Mouse (Mus musculus) limb, embryonic 14.5 days (tissue): Measurements from ENCODE around the gene Scn1a. TPM values are rescaled to one million over a fixed set of nuclear protein-coding genes. Genes with fewer than 3 reads are reported as not detected.

Experiments
- ATAC-seq: fragments of 200-750 bp; cut with Nextera tagmentation; 2 replicates; pipeline ENCODE4 v1.8.0; 2017; ENCODE audit warnings: low read depth, moderate number of reproducible peaks, moderate TSS enrichment; ENCODE audit not compliant: low FRiP score
- DNase-seq: peaks from one replicate; pipeline ENCODE4 v3.0.0-alpha.2; 2015; ENCODE audit warnings: low spot score
- H3K27ac ChIP-seq: fragments of 300-500 bp; sonication (generic); replicated peaks from 2 replicates; pipeline ENCODE4 v1.5.1; 2014; ENCODE audit warnings: low read depth, mild to moderate bottlenecking, low read length, moderate library complexity, mixed read lengths
- H3K27me3 ChIP-seq: fragments of 300-500 bp; sonication (generic); 2 replicates; pipeline ENCODE4 v1.6.1; 2014; ENCODE audit warnings: low read length, mixed read lengths; ENCODE audit not compliant: control insufficient read depth, insufficient read depth
- H3K36me3 ChIP-seq: fragments of 300-500 bp; sonication (generic); 2 replicates; pipeline ENCODE4 v1.6.1; 2014; ENCODE audit warnings: mild to moderate bottlenecking, low read length, moderate library complexity, mixed read lengths; ENCODE audit not compliant: control insufficient read depth, insufficient read depth
- H3K4me1 ChIP-seq: fragments of 300-500 bp; sonication (generic); 2 replicates; pipeline ENCODE4 v1.6.1; 2014; ENCODE audit warnings: antibody characterized with exemption, low read length, mixed read lengths; ENCODE audit not compliant: control insufficient read depth, insufficient read depth
- H3K4me2 ChIP-seq: fragments of 300-500 bp; sonication (generic); replicated peaks from 2 replicates; pipeline ENCODE4 v1.6.1; 2014; ENCODE audit warnings: low read depth, mild to moderate bottlenecking, low read length, moderate library complexity; ENCODE audit not compliant: severe bottlenecking
- H3K4me3 ChIP-seq: fragments of 300-500 bp; sonication (generic); replicated peaks from 2 replicates; pipeline ENCODE4 v1.5.1; 2014; ENCODE audit warnings: low read length
- H3K9ac ChIP-seq: fragments of 300-500 bp; sonication (generic); 2 replicates; pipeline ENCODE4 v1.6.1; 2014; ENCODE audit warnings: mild to moderate bottlenecking, low read depth, low read length, moderate library complexity; ENCODE audit not compliant: severe bottlenecking
- H3K9me3 ChIP-seq: fragments of 300-500 bp; sonication (generic); 2 replicates; pipeline ENCODE4 v1.6.1; 2016; ENCODE audit warnings: low read length; ENCODE audit not compliant: control insufficient read depth
- POLR2A ChIP-seq: fragments of 200-500 bp; IDR thresholded peaks from 2 replicates; pipeline ENCODE4 v1.8.0; 2012; ENCODE audit warnings: inconsistent platforms, mild to moderate bottlenecking, moderate library complexity, borderline replicate concordance; ENCODE audit not compliant: insufficient read depth, insufficient read length; ENCODE audit errors: extremely low read depth
- WGBS: fragments of 180-500 bp; shearing (Covaris S2); extraction: QIAGEN DNeasy Blood & Tissue Kit; methylation state at CpG from one replicate; pipeline ENCODE4 v1.1.7; 2014; 5-methylcytosine and 5-hydroxymethylcytosine counted together
- polyA plus RNA-seq, 2 experiments: library from polyadenylated mRNA; depleted of rRNA in 1 of 2; stranded (reverse) in 1 of 2; unstranded in 1 of 2; fragments of >200 nt; fragmentation: Nextera tagmentation in 1 of 2; extraction: Ambion mirVana in 1 of 2; gene quantifications; 2 replicates each; pipeline versions ENCODE4 v1.2.1 to v1.2.3; 2012 to 2014

Scn1a gene
- polyA plus RNA-seq (2012; rRNA removed) (1.5 and 1.7 TPM in 2 replicates), polyA plus RNA-seq (2014; fragmentation: Nextera tagmentation; extraction: Ambion mirVana) (1.1 and 2.0 TPM in 2 replicates)

- no peak for TF ChIP-seq POLR2A
- H3K9ac ChIP-seq, result peak within 1 kb of the TSS; percentile 26; the same call in 1 of the 2 replicates
- H3K4me2 ChIP-seq, result peak within 1 kb of the TSS; percentile 54
- H3K27me3 ChIP-seq, result no peaks in the 10 kb centered on the region
- H3K4me3 ChIP-seq, result peak within 1 kb of the TSS; percentile 23
- 0 out of 2 replicates have a peak, but pooled peaks cover 2% of the 10 kb centered on the region for H3K4me1 ChIP-seq
- no peaks in the 10 kb centered on the region for H3K36me3 ChIP-seq
- H3K27ac ChIP-seq, result no peak within 1 kb of the TSS
- no peaks in the 10 kb centered on the region for H3K9me3 ChIP-seq
- DNase-seq (no peak), ATAC-seq (no peak)
- 11% methylated on average over 7 of the region's 7 CpGs for WGBS
Observed at GRCm38 (mm10) chr2:66440711-66441110, at the start of gene Scn1a. TSS of gene Scn1a (minus strand) at chr2:66440840.

GRCm38 (mm10) chr2:66478395-66478794 is 37.8 kb upstream of the Scn1a start:
- Histone ChIP-seq H3K4me2 (no peak overlapping the region), H3K4me3 (no peak overlapping the region), H3K27me3 (no peaks in the 10 kb centered on the region), H3K9me3 (no peaks in the 10 kb centered on the region), H3K27ac (no peak overlapping the region), H3K4me1 (no peaks in the 10 kb centered on the region), H3K36me3 (no peaks in the 10 kb centered on the region), H3K9ac (no peak overlapping the region)
- 76% methylated on average over 2 of the region's 2 CpGs for WGBS
- no peak for DNase-seq
- no peak for TF ChIP-seq POLR2A
- ATAC-seq, result no peak

DNA sequence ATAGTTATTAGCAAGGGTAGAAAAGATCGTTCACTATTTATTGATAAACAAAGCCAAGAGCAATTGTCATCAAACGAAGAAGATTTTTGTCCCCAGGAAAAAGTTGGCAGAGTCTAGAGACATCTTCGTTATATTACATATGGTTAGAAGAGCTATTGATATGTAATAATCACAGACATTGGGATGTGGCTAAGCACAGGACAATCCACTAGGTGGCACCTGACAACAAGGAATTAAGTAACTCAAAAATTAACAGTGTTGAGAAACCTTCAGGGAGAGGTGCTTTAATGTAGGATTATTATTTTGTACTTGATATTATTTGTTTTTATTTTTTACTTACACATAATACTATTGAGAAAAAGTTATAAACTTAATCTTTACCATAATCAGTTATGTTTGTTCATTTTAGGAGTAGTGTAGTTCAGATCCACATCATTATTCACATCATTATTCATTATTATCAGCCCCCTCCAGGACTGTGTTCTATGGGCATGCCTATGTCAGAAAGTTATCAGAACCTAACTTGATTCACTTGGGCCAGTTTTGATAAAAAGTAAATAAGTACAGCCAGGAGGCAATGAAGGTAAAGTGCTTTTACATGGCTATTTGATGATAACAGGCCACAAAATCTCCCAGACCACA is 32.7 kb upstream of the Scn1a start:
- DNase-seq, result peak; percentile 68
- WGBS, result 46% methylated on average over 3 of the region's 3 CpGs
- no peaks in the 10 kb centered on the region for H3K27me3 ChIP-seq
- no peaks in the 10 kb centered on the region for H3K36me3 ChIP-seq
- TF ChIP-seq POLR2A, result no peak
- no peak for ATAC-seq
- no peak overlapping the region for H3K4me2 ChIP-seq
- H3K9me3 ChIP-seq, result no peaks in the 10 kb centered on the region
- no peak overlapping the region for H3K4me3 ChIP-seq
- H3K27ac ChIP-seq, result no peak overlapping the region
- H3K4me1 ChIP-seq, result no peaks in the 10 kb centered on the region
- H3K9ac ChIP-seq, result no peak overlapping the region

DNA sequence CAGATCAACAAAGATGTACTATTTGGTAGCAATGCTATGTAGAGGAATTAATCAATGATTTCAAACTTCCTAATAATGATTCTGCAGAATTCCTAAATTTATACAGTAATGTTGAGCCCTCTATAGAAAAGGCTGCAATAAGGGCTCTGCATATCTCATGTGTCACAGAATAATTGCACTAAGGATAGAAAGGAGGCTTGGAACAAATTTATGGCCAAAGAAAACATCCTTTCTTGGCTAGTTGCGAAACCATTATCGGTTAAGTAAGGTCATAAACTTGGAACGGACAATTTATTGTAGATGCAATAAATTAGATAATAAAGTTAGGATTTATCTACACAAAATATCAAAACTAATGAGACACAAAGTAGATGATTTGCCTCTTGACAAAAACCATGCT is 24.8 kb upstream of the Scn1a start:
- H3K36me3 ChIP-seq, result no peaks in the 10 kb centered on the region
- ATAC-seq (no peak), DNase-seq (no peak)
- no peak overlapping the region for H3K4me3 ChIP-seq
- no peaks in the 10 kb centered on the region for H3K27me3 ChIP-seq
- no peak overlapping the region for H3K4me2 ChIP-seq
- WGBS, result 52% methylated on average over 3 of the region's 3 CpGs
- no peak for TF ChIP-seq POLR2A
- no peaks in the 10 kb centered on the region for H3K4me1 ChIP-seq
- no peak overlapping the region for H3K27ac ChIP-seq
- no peaks in the 10 kb centered on the region for H3K9me3 ChIP-seq
- H3K9ac ChIP-seq, result no peak overlapping the region

DNA sequence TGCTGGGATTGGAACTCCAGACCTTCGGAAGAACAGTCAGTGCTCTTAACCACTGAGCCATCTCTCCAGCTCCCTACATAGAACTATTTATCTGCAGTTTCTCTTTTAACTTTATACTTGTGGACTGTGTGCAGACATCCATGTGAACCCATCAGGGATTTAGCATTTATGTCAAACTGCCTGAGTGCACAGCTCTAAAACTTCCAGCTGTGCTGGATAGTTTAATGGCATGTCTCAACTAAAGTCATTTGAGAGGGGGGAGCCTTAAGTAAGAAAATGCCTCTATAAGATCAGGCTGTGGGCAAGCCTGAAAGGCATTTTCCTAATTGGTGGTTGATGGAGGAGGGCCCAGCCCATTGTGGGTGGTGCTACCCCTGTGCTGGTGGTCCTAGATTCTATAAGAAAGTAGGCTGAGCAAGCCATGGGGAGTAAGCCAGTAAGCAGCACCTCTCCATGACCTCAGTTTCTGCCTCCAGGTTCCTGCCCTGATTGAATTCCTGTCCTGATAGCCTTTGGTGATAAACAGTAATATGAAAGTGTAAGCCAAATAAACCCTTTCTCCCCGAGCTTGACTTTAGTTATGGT is 24.3 kb upstream of the Scn1a start:
- no peak for TF ChIP-seq POLR2A
- WGBS, result 81% methylated on average over 2 of the region's 2 CpGs
- no peaks in the 10 kb centered on the region for H3K27me3 ChIP-seq
- H3K4me1 ChIP-seq, result no peaks in the 10 kb centered on the region
- H3K36me3 ChIP-seq, result no peaks in the 10 kb centered on the region
- no peak overlapping the region for H3K4me2 ChIP-seq
- no peak for DNase-seq
- ATAC-seq, result no peak
- no peak overlapping the region for H3K4me3 ChIP-seq
- no peak overlapping the region for H3K27ac ChIP-seq
- no peak overlapping the region for H3K9ac ChIP-seq
- no peaks in the 10 kb centered on the region for H3K9me3 ChIP-seq
